8 mouse cellular contexts compared by ENCODE assay signal in the genomic region with DNA sequence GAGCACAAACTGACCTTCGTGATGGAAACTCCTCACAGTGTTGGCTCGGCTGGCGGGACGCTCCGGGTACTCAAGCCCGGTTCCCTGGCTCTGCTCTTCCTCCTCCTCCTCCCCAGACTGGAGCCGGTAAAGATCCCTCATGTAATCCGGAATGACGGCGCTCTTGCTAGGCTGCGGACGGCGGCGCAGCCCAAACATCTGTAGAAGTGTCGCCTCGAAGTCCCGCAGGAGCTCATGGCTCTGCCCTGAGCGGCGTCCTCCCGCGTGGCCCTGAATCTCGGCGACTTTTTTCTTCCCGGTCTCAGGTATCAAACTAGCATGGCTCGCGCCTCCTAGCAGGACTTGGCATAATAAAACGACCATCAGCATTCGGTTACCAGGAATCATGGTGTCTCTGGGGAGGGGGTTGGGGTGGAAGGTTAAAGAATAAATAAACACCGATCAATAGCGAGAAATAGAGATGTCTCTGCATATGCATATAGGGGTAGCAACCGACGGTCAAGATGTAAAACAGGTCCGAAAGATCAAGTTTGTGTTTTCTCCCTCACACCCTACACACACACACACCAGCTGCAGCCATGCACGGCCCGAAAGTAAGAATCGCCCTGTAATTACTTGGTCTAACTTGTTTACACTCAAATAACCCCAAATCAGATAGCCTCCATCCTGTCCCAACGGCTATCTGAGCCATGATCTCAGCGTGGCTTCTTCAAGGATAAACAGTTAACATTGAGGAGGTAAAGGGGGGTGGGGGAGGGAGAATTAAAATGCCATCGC. TPM values are rescaled to one million over a fixed set of nuclear protein-coding genes. Genes with fewer than 3 reads are reported as not detected.
DNase-seq lines count a peak whose midpoint lies in the region; ATAC-seq and TF ChIP-seq lines count a peak whose summit lies in the region.

No protein-coding gene starts in this region.

- peak; percentile 71 for DNase-seq in embryonic facial prominence, embryonic 11.5 days (ENCODE audit: low spot score)
- DNase-seq in hindbrain, embryonic 14.5 days (ENCODE audit: low spot score) = no peak
- no peak for DNase-seq in frontal cortex, adult 2 months (ENCODE audit: extremely low spot score in 1 of 2, low spot score in 1 of 2)
- no peak for DNase-seq in cerebellum, adult 2 months

- H3K9ac ChIP-seq in embryonic facial prominence, embryonic 11.5 days (replicated peaks; ENCODE audit: low read length) = peak overlapping the region; percentile 61
- H3K9ac ChIP-seq in hindbrain, embryonic 14.5 days = peak overlapping the region; percentile 21; the same call in 1 of the 2 replicates
- no peak overlapping the region for H3K9ac ChIP-seq in liver, embryonic 15.5 days
- H3K9ac ChIP-seq in stomach, embryonic 16.5 days (ENCODE audit: low read length) = peak overlapping the region; percentile 78

- peak; percentile 10; the same call in 1 of the 2 replicates for ATAC-seq in embryonic facial prominence, embryonic 11.5 days (replicated peaks; ENCODE audit: insufficient number of reproducible peaks, low FRiP score, low TSS enrichment, low read depth)
- ATAC-seq in hindbrain, embryonic 14.5 days (ENCODE audit: low FRiP score) = no peak
- no peak for ATAC-seq in liver, embryonic 15.5 days (ENCODE audit: insufficient read depth)
- ATAC-seq in stomach, embryonic 16.5 days (ENCODE audit: insufficient read depth, low FRiP score) = no peak
- no peak for ATAC-seq in megakaryocyte, adult 5-6 weeks (ENCODE audit: poor library complexity, severe bottlenecking)

- WGBS in bone marrow, adult 2 months = 2% methylated on average over 39 of the region's 39 CpGs
- WGBS in embryonic facial prominence, embryonic 11.5 days = under 1% methylated on average over 39 of the region's 39 CpGs
- 1% methylated on average over 39 of the region's 39 CpGs for WGBS in hindbrain, embryonic 14.5 days
- WGBS in liver, embryonic 15.5 days (ENCODE audit: insufficient replicate concordance) = 2% methylated on average over 39 of the region's 39 CpGs
- WGBS in stomach, embryonic 16.5 days = under 1% methylated on average over 39 of the region's 39 CpGs
- 2% methylated on average over 39 of the region's 39 CpGs for WGBS in cerebellum, adult 2 months

- no peaks in the 10 kb centered on the region for H3K9me3 ChIP-seq in embryonic facial prominence, embryonic 11.5 days (replicated peaks; ENCODE audit: control insufficient read depth, low read length)
- H3K9me3 ChIP-seq in hindbrain, embryonic 14.5 days (ENCODE audit: control insufficient read depth, low read length) = no peaks in the 10 kb centered on the region
- H3K9me3 ChIP-seq in liver, embryonic 15.5 days (replicated peaks) = no peaks in the 10 kb centered on the region
- no peaks in the 10 kb centered on the region for H3K9me3 ChIP-seq in stomach, embryonic 16.5 days (replicated peaks; ENCODE audit: control insufficient read depth, low read length)

- TF ChIP-seq POLR2A in bone marrow, adult 2 months (IDR thresholded peaks at IDR 0.05; ENCODE audit: borderline replicate concordance, control insufficient read depth, low read depth, low read length) = no peak
- TF ChIP-seq POLR2A in cerebellum, adult 2 months (IDR thresholded peaks at IDR 0.05; ENCODE audit: borderline replicate concordance, insufficient read depth, low read length) = no peak

- H3K4me1 ChIP-seq in bone marrow, adult 2 months (ENCODE audit: control insufficient read depth, insufficient read depth, low read length) = no peaks in the 10 kb centered on the region
- no peaks in the 10 kb centered on the region for H3K4me1 ChIP-seq in embryonic facial prominence, embryonic 11.5 days (ENCODE audit: control insufficient read depth, insufficient read depth, low read length)
- H3K4me1 ChIP-seq in hindbrain, embryonic 14.5 days (replicated peaks; ENCODE audit: control insufficient read depth, insufficient read depth, low read length) = peaks cover 39% of the 10 kb centered on the region
- peaks cover 12% of the 10 kb centered on the region for H3K4me1 ChIP-seq in liver, embryonic 15.5 days (replicated peaks)
- peaks cover 9% of the 10 kb centered on the region; the same call in 1 of the 2 replicates for H3K4me1 ChIP-seq in stomach, embryonic 16.5 days (ENCODE audit: control insufficient read depth, insufficient read depth, low read length)
- peaks cover 4% of the 10 kb centered on the region for H3K4me1 ChIP-seq in cerebellum, adult 2 months (ENCODE audit: control insufficient read depth, insufficient read depth, low read length)

- peaks cover 11% of the 10 kb centered on the region for H3K27me3 ChIP-seq in embryonic facial prominence, embryonic 11.5 days (ENCODE audit: control insufficient read depth, insufficient read depth, low read length)
- H3K27me3 ChIP-seq in hindbrain, embryonic 14.5 days (ENCODE audit: control insufficient read depth, insufficient read depth, low read length) = peaks cover 94% of the 10 kb centered on the region
- peaks cover 97% of the 10 kb centered on the region for H3K27me3 ChIP-seq in liver, embryonic 15.5 days
- peaks cover 13% of the 10 kb centered on the region for H3K27me3 ChIP-seq in stomach, embryonic 16.5 days (ENCODE audit: control insufficient read depth, insufficient read depth, low read length)
- peaks cover 15% of the 10 kb centered on the region; the same call in 1 of the 2 replicates for H3K27me3 ChIP-seq in cerebellum, adult 2 months (ENCODE audit: control insufficient read depth, insufficient read depth, low read length)

- H3K36me3 ChIP-seq in embryonic facial prominence, embryonic 11.5 days (replicated peaks; ENCODE audit: control insufficient read depth, insufficient read depth, low read depth, low read length) = no peaks in the 10 kb centered on the region
- no peaks in the 10 kb centered on the region for H3K36me3 ChIP-seq in hindbrain, embryonic 14.5 days (replicated peaks; ENCODE audit: control insufficient read depth, insufficient read depth)
- H3K36me3 ChIP-seq in liver, embryonic 15.5 days (replicated peaks) = no peaks in the 10 kb centered on the region
- no peaks in the 10 kb centered on the region for H3K36me3 ChIP-seq in stomach, embryonic 16.5 days (ENCODE audit: control insufficient read depth, insufficient read depth, low read length)

- H3K4me3 ChIP-seq in bone marrow, adult 2 months (replicated peaks; ENCODE audit: control insufficient read depth, low read depth, low read length) = peak overlapping the region; percentile 22
- peak overlapping the region; percentile 53 for H3K4me3 ChIP-seq in embryonic facial prominence, embryonic 11.5 days (ENCODE audit: low read depth, low read length)
- H3K4me3 ChIP-seq in hindbrain, embryonic 14.5 days (replicated peaks; ENCODE audit: low read length) = peak overlapping the region; percentile 55
- H3K4me3 ChIP-seq in liver, embryonic 15.5 days (replicated peaks) = peak overlapping the region; percentile 53
- H3K4me3 ChIP-seq in stomach, embryonic 16.5 days (replicated peaks; ENCODE audit: low read length) = peak overlapping the region; percentile 66
- no peak overlapping the region for H3K4me3 ChIP-seq in cerebellum, adult 2 months (replicated peaks; ENCODE audit: insufficient read depth, low read depth, low read length)

- no peak for TF ChIP-seq CTCF in bone marrow, adult 2 months (IDR thresholded peaks at IDR 0.05; ENCODE audit: control insufficient read depth, insufficient read depth, low read length)
- TF ChIP-seq CTCF in cerebellum, adult 2 months (IDR thresholded peaks at IDR 0.05; ENCODE audit: borderline replicate concordance, insufficient read depth, low read depth, low read length) = no peak

- peak overlapping the region; percentile 84 for H3K4me2 ChIP-seq in embryonic facial prominence, embryonic 11.5 days (ENCODE audit: low read depth, low read length)
- H3K4me2 ChIP-seq in hindbrain, embryonic 14.5 days (replicated peaks) = peak overlapping the region; percentile 93
- peak overlapping the region; percentile 63 for H3K4me2 ChIP-seq in liver, embryonic 15.5 days
- H3K4me2 ChIP-seq in stomach, embryonic 16.5 days (ENCODE audit: low read depth, low read length) = peak overlapping the region; percentile 63

- H3K27ac ChIP-seq in bone marrow, adult 2 months (ENCODE audit: control insufficient read depth, insufficient read depth, low read depth, low read length, poor library complexity) = no peak overlapping the region
- H3K27ac ChIP-seq in embryonic facial prominence, embryonic 11.5 days (replicated peaks; ENCODE audit: low read depth, low read length) = peak overlapping the region; percentile 68
- no peak overlapping the region for H3K27ac ChIP-seq in hindbrain, embryonic 14.5 days
- no peak overlapping the region for H3K27ac ChIP-seq in liver, embryonic 15.5 days (replicated peaks)
- peak overlapping the region; percentile 57 for H3K27ac ChIP-seq in stomach, embryonic 16.5 days (ENCODE audit: low read length)
- H3K27ac ChIP-seq in cerebellum, adult 2 months (ENCODE audit: insufficient read depth, low read length) = no peak overlapping the region

RNA-seq across cellular contexts. Expression of a gene that starts 4.6 kb away (rescaled TPM):
- 2.6 and 4.6 TPM in 2 replicates for polyA plus RNA-seq in bone marrow, adult 2 months (2011; ENCODE audit: insufficient read depth, insufficient read length, low replicate concordance, missing spikeins)
- polyA plus RNA-seq in embryonic facial prominence, embryonic 11.5 days (2014; fragmentation: Nextera tagmentation; extraction: Ambion mirVana) = 19.5 and 34.6 TPM in 2 replicates
- 1.9 and 3.6 TPM in 2 replicates for polyA plus RNA-seq in hindbrain, embryonic 14.5 days (2014; fragmentation: Nextera tagmentation; extraction: Ambion mirVana)
- 0.89 and 1.3 TPM in 2 replicates for polyA plus RNA-seq in liver, embryonic 15.5 days (2015; fragmentation: Nextera tagmentation; extraction: Ambion mirVana)
- 50.0 and 59.9 TPM in 2 replicates for polyA plus RNA-seq in stomach, embryonic 16.5 days (2015; fragmentation: Nextera tagmentation; extraction: Ambion mirVana)
- 5.4 and 8.1 TPM in 2 replicates for polyA plus RNA-seq in frontal cortex, adult 2 months (2012; rRNA removed)
- total RNA-seq in megakaryocyte, adult 5-6 weeks (2015) = 0.74 TPM in 1 of 2 replicates, not detected in the other
- not detected in 2 replicates for total RNA-seq in megakaryocyte, adult 5-6 weeks (2017)
- 4.9 and 5.1 TPM in 2 replicates for polyA plus RNA-seq in cerebellum, adult 2 months (2012; rRNA removed)

RNA-seq across cellular contexts. Expression of a gene that starts 6.7 kb away (rescaled TPM):
- polyA plus RNA-seq in bone marrow, adult 2 months (2011; ENCODE audit: insufficient read depth, insufficient read length, low replicate concordance, missing spikeins) = not detected in 2 replicates
- polyA plus RNA-seq in embryonic facial prominence, embryonic 11.5 days (2014; fragmentation: Nextera tagmentation; extraction: Ambion mirVana) = not detected in 2 replicates
- polyA plus RNA-seq in hindbrain, embryonic 14.5 days (2014; fragmentation: Nextera tagmentation; extraction: Ambion mirVana) = not detected in 2 replicates
- polyA plus RNA-seq in liver, embryonic 15.5 days (2015; fragmentation: Nextera tagmentation; extraction: Ambion mirVana) = not detected in 2 replicates
- polyA plus RNA-seq in stomach, embryonic 16.5 days (2015; fragmentation: Nextera tagmentation; extraction: Ambion mirVana) = 0.19 TPM in 1 of 2 replicates, not detected in the other
- not detected in 2 replicates for polyA plus RNA-seq in frontal cortex, adult 2 months (2012; rRNA removed)
- total RNA-seq in megakaryocyte, adult 5-6 weeks (2015) = not detected in 2 replicates
- not detected in 2 replicates for total RNA-seq in megakaryocyte, adult 5-6 weeks (2017)
- not detected in 2 replicates for polyA plus RNA-seq in cerebellum, adult 2 months (2012; rRNA removed)

Comparison
In these comparisons a context has a peak if more than half of its experiments do, and no peak if none do; other contexts are left out.
1. H3K27ac ChIP-seq: peak in embryonic facial prominence, embryonic 11.5 days (single experiment) and stomach, embryonic 16.5 days (single experiment); none in bone marrow, adult 2 months (single experiment), hindbrain, embryonic 14.5 days (single experiment), liver, embryonic 15.5 days (single experiment) and cerebellum, adult 2 months (single experiment).
2. Peak in every context shown above with its lines, with median percentiles within 50 percentile points of each other: H3K4me2 ChIP-seq.